Mouse (Mus musculus): ENCODE data around the gene Bdnf. TPM values are rescaled to one million over a fixed set of nuclear protein-coding genes. Genes with fewer than 3 reads are reported as not detected.
A peak's percentile ranks its signal among the peaks of the same experiment; 100 is the strongest.

The Bdnf gene
- polyA plus RNA-seq, 1 experiment from 2014 or later: 5.2 TPM

GRCm38 (mm10) chr2:109697151-109697550, 22.7 kb downstream of the Bdnf start:
- peak overlapping the region; percentile 25; the same call in 1 of the 2 replicates for H3K4me2 ChIP-seq (ENCODE audit: low read length)
- WGBS: 4% methylated on average over 4 of the region's 4 CpGs

DNA sequence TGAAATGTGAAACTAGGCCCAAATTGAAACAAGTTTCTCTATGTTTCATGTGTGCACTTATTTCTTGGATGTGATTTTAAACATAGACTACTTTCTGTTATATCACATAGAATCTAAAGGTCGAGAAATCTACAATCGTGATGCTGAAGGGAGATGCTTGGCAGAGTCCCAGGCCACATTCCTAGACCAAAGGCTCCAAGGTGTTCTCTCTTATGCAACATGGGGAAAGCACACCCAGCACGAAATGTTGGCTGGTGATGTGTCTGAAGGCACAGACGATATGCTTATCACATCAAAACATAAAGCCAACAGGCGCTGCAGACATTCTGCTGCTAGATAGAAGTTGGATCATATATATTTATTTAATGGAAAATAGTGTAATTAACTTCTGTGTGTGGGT, 25.8 kb downstream of the Bdnf start:
- Histone ChIP-seq H3K4me2 (ENCODE audit: low read length) (no peak overlapping the region), H3K4me3 (replicated peaks; ENCODE audit: low read depth, low read length) (no peak overlapping the region), H3K9ac (replicated peaks; ENCODE audit: low read length) (no peak overlapping the region), H3K27ac (replicated peaks; ENCODE audit: low read depth, low read length) (no peak overlapping the region), H3K27me3 (ENCODE audit: control insufficient read depth, insufficient read depth, low read length) (no peaks in the 10 kb centered on the region), H3K9me3 (ENCODE audit: control insufficient read depth, low read length) (no peaks in the 10 kb centered on the region), H3K4me1 (ENCODE audit: control insufficient read depth, insufficient read depth, low read length) (no peaks in the 10 kb centered on the region), H3K36me3 (ENCODE audit: control insufficient read depth, insufficient read depth, low read length) (no peaks in the 10 kb centered on the region)
- DNase-seq: no peak
- 89% methylated on average over 5 of the region's 5 CpGs for WGBS
- ATAC-seq (ENCODE audit: low FRiP score, low TSS enrichment): no peak

More at GRCm38 (mm10) chr2:109697151-109697550, 22.7 kb downstream of the Bdnf start:
- 0 out of 2 replicates have a peak, but pooled peaks cover 4% of the 10 kb centered on the region for H3K27me3 ChIP-seq (ENCODE audit: control insufficient read depth, insufficient read depth, low read length)
- H3K9me3 ChIP-seq (ENCODE audit: control insufficient read depth, low read length): no peaks in the 10 kb centered on the region
- no peaks in the 10 kb centered on the region for H3K36me3 ChIP-seq (ENCODE audit: control insufficient read depth, insufficient read depth, low read length)
- peaks cover 10% of the 10 kb centered on the region for H3K4me1 ChIP-seq (ENCODE audit: control insufficient read depth, insufficient read depth, low read length)
- no peak for ATAC-seq (ENCODE audit: low FRiP score, low TSS enrichment)
- no peak overlapping the region for H3K9ac ChIP-seq (replicated peaks; ENCODE audit: low read length)
- no peak overlapping the region for H3K27ac ChIP-seq (replicated peaks; ENCODE audit: low read depth, low read length)
- H3K4me3 ChIP-seq (replicated peaks; ENCODE audit: low read depth, low read length): no peak overlapping the region
- DNase-seq: peak; percentile 39

DNA sequence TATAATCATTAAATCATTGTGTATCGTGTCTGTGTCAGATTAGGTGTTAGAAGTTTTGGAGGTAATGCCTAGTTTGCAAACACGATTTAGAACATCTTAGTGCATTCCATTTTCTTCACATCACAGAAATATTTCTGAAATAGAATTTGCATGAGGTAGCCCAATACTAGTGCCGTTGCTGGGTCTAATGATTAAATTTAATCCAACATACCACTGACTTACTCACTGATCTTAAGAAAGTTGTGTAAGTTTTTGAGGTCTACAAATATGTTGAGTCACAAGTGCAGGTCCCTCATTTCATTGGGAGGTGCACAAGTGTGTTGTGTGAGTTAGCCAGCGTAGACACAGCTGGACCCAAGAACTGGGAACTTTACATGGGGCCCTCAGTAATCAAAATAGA, 29.1 kb downstream of the Bdnf start:
- Histone ChIP-seq H3K4me3 (replicated peaks; ENCODE audit: low read depth, low read length) (no peak overlapping the region), H3K4me2 (ENCODE audit: low read length) (no peak overlapping the region), H3K4me1 (ENCODE audit: control insufficient read depth, insufficient read depth, low read length) (no peaks in the 10 kb centered on the region), H3K36me3 (ENCODE audit: control insufficient read depth, insufficient read depth, low read length) (no peaks in the 10 kb centered on the region), H3K27me3 (ENCODE audit: control insufficient read depth, insufficient read depth, low read length) (no peaks in the 10 kb centered on the region), H3K9ac (replicated peaks; ENCODE audit: low read length) (no peak overlapping the region), H3K9me3 (ENCODE audit: control insufficient read depth, low read length) (no peaks in the 10 kb centered on the region), H3K27ac (replicated peaks; ENCODE audit: low read depth, low read length) (no peak overlapping the region)
- ATAC-seq (ENCODE audit: low FRiP score, low TSS enrichment): no peak
- 92% methylated on average over 4 of the region's 4 CpGs for WGBS
- no peak for DNase-seq

DNA sequence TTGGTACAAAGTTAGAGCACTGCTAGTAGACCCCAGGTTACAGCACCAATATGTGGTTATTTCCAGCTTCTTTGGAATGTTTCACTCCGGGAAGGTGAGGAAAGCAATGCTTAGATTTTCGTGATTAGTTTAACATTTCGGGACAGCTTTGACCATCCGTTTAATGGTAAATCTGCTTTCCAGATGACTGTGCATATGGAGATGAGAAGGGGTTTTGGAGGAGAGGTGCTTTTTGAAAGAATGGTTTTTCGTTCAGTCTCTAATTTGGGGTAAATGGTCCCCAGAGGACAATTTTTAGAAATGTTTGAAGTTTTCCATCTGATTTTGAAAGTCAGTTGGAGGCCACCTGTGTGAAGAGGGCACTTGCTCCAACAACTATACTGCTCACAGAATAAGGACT, 29.6 kb downstream of the Bdnf start:
- no peaks in the 10 kb centered on the region for H3K4me1 ChIP-seq (ENCODE audit: control insufficient read depth, insufficient read depth, low read length)
- no peaks in the 10 kb centered on the region for H3K27me3 ChIP-seq (ENCODE audit: control insufficient read depth, insufficient read depth, low read length)
- H3K4me3 ChIP-seq (replicated peaks; ENCODE audit: low read depth, low read length): no peak overlapping the region
- no peak overlapping the region for H3K27ac ChIP-seq (replicated peaks; ENCODE audit: low read depth, low read length)
- H3K9me3 ChIP-seq (ENCODE audit: control insufficient read depth, low read length): no peaks in the 10 kb centered on the region
- ATAC-seq (ENCODE audit: low FRiP score, low TSS enrichment): no peak
- no peak for DNase-seq
- WGBS: 92% methylated on average over 5 of the region's 5 CpGs
- no peaks in the 10 kb centered on the region for H3K36me3 ChIP-seq (ENCODE audit: control insufficient read depth, insufficient read depth, low read length)
- no peak overlapping the region for H3K9ac ChIP-seq (replicated peaks; ENCODE audit: low read length)
- H3K4me2 ChIP-seq (ENCODE audit: low read length): no peak overlapping the region

- Histone ChIP-seq H3K9ac (replicated peaks; ENCODE audit: low read length) (no peak overlapping the region), H3K4me3 (replicated peaks; ENCODE audit: low read depth, low read length) (no peak overlapping the region), H3K27me3 (ENCODE audit: control insufficient read depth, insufficient read depth, low read length) (no peaks in the 10 kb centered on the region), H3K4me1 (ENCODE audit: control insufficient read depth, insufficient read depth, low read length) (no peaks in the 10 kb centered on the region), H3K36me3 (ENCODE audit: control insufficient read depth, insufficient read depth, low read length) (no peaks in the 10 kb centered on the region), H3K9me3 (ENCODE audit: control insufficient read depth, low read length) (no peaks in the 10 kb centered on the region), H3K27ac (replicated peaks; ENCODE audit: low read depth, low read length) (no peak overlapping the region), H3K4me2 (ENCODE audit: low read length) (no peak overlapping the region)
- WGBS: 78% methylated on average over 8 of the region's 8 CpGs
- DNase-seq: no peak
- ATAC-seq (ENCODE audit: low FRiP score, low TSS enrichment): no peak
Measured at GRCm38 (mm10) chr2:109706524-109706923, 32.0 kb downstream of the Bdnf start.

- H3K27me3 ChIP-seq (ENCODE audit: control insufficient read depth, insufficient read depth, low read length): no peaks in the 10 kb centered on the region
- no peak overlapping the region for H3K4me2 ChIP-seq (ENCODE audit: low read length)
- H3K9me3 ChIP-seq (ENCODE audit: control insufficient read depth, low read length): no peaks in the 10 kb centered on the region
- H3K9ac ChIP-seq (replicated peaks; ENCODE audit: low read length): no peak overlapping the region
- H3K36me3 ChIP-seq (ENCODE audit: control insufficient read depth, insufficient read depth, low read length): no peaks in the 10 kb centered on the region
- ATAC-seq (ENCODE audit: low FRiP score, low TSS enrichment) (no peak), DNase-seq (no peak)
- no peaks in the 10 kb centered on the region for H3K4me1 ChIP-seq (ENCODE audit: control insufficient read depth, insufficient read depth, low read length)
- H3K27ac ChIP-seq (replicated peaks; ENCODE audit: low read depth, low read length): no peak overlapping the region
- H3K4me3 ChIP-seq (replicated peaks; ENCODE audit: low read depth, low read length): no peak overlapping the region
- 89% methylated on average over 7 of the region's 7 CpGs for WGBS
Measured at GRCm38 (mm10) chr2:109709346-109709745, 34.8 kb downstream of the Bdnf start.

- Histone ChIP-seq H3K9ac (replicated peaks; ENCODE audit: low read length) (no peak overlapping the region), H3K9me3 (ENCODE audit: control insufficient read depth, low read length) (no peaks in the 10 kb centered on the region), H3K4me3 (replicated peaks; ENCODE audit: low read depth, low read length) (no peak overlapping the region), H3K36me3 (ENCODE audit: control insufficient read depth, insufficient read depth, low read length) (no peaks in the 10 kb centered on the region), H3K27me3 (ENCODE audit: control insufficient read depth, insufficient read depth, low read length) (no peaks in the 10 kb centered on the region), H3K4me1 (ENCODE audit: control insufficient read depth, insufficient read depth, low read length) (no peaks in the 10 kb centered on the region), H3K4me2 (ENCODE audit: low read length) (no peak overlapping the region), H3K27ac (replicated peaks; ENCODE audit: low read depth, low read length) (no peak overlapping the region)
- WGBS: 91% methylated on average over 1 of the region's 1 CpGs
- DNase-seq: no peak
- ATAC-seq (ENCODE audit: low FRiP score, low TSS enrichment): no peak
Measured at GRCm38 (mm10) chr2:109711049-109711448, 36.5 kb downstream of the Bdnf start.

GRCm38 (mm10) chr2:109725261-109725660, 50.8 kb downstream of the Bdnf start:
- ATAC-seq (ENCODE audit: low FRiP score, low TSS enrichment): no peak
- Histone ChIP-seq H3K27me3 (ENCODE audit: control insufficient read depth, insufficient read depth, low read length) (no peaks in the 10 kb centered on the region), H3K4me1 (ENCODE audit: control insufficient read depth, insufficient read depth, low read length) (no peaks in the 10 kb centered on the region), H3K27ac (replicated peaks; ENCODE audit: low read depth, low read length) (no peak overlapping the region), H3K9me3 (ENCODE audit: control insufficient read depth, low read length) (no peaks in the 10 kb centered on the region), H3K36me3 (ENCODE audit: control insufficient read depth, insufficient read depth, low read length) (no peaks in the 10 kb centered on the region), H3K9ac (replicated peaks; ENCODE audit: low read length) (no peak overlapping the region), H3K4me2 (ENCODE audit: low read length) (no peak overlapping the region), H3K4me3 (replicated peaks; ENCODE audit: low read depth, low read length) (no peak overlapping the region)
- WGBS: 90% methylated on average over 3 of the region's 3 CpGs
- DNase-seq: no peak

DNA sequence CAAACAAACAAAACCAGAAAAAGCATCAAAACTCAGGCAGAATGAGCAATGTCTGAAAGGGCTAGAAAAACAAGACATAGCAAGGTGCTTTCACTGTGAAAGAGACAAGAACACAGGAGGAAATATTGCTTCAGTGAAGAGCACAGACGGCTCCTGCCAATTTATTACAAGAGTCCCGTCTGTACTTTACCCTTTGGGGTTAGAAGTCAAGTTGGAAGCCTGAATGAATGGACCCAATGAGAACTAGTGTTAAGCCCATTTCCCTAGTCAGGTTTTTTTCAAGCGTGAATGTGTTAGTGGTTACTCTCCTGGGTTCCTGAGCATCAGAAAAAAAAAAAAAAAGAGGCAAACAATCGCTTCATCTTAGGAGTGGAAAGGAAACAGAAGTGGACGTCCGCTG, 51.3 kb downstream of the Bdnf start:
- Histone ChIP-seq H3K4me1 (ENCODE audit: control insufficient read depth, insufficient read depth, low read length) (no peaks in the 10 kb centered on the region), H3K4me3 (replicated peaks; ENCODE audit: low read depth, low read length) (no peak overlapping the region), H3K9ac (replicated peaks; ENCODE audit: low read length) (no peak overlapping the region), H3K27me3 (ENCODE audit: control insufficient read depth, insufficient read depth, low read length) (no peaks in the 10 kb centered on the region), H3K36me3 (ENCODE audit: control insufficient read depth, insufficient read depth, low read length) (no peaks in the 10 kb centered on the region), H3K4me2 (ENCODE audit: low read length) (no peak overlapping the region), H3K27ac (replicated peaks; ENCODE audit: low read depth, low read length) (no peak overlapping the region), H3K9me3 (ENCODE audit: control insufficient read depth, low read length) (no peaks in the 10 kb centered on the region)
- ATAC-seq (ENCODE audit: low FRiP score, low TSS enrichment) (no peak), DNase-seq (no peak)
- WGBS: 78% methylated on average over 6 of the region's 6 CpGs
